Mouse (Mus musculus): ENCODE data around the gene Src. TPM values are rescaled to one million over a fixed set of nuclear protein-coding genes. Genes with fewer than 3 reads are reported as not detected.

The Src gene
- total RNA-seq, 4 experiments from 2014 or later: 1.3 to 2.3 (median 1.7) TPM

Other genes starting within 250 kb of the Src start
- gene Rbl1, start 213.9 kb upstream of the Src start, total RNA-seq (2022): 1 to 10 TPM; 2.1 to 3.3 (median 2.6) TPM
- 100 to 1,000 TPM in 1 of 4 experiments, 10 to 100 TPM in 3; 78.6 to 101 (median 85.8) TPM for gene Rpn2, start 139.4 kb upstream of the Src start, total RNA-seq (2022)
- 1 to 10 TPM in 2 of 4 experiments, under 1 TPM in 2; 0.56 to 2.3 (median 0.97) TPM for gene Mroh8, start 138.9 kb upstream of the Src start, total RNA-seq (2022)
- not detected for gene Ghrh, start 70.9 kb upstream of the Src start, total RNA-seq (2022)
- 10 to 100 TPM; 16.4 to 18.4 (median 17.4) TPM for gene Manbal, start 50.9 kb upstream of the Src start, total RNA-seq (2022)
- 10 to 100 TPM in 1 of 4 experiments, 1 to 10 TPM in 2, under 1 TPM in 1; 0.87 to 26.8 (median 3.5) TPM for gene Nnat, start 141.6 kb downstream of the Src start, total RNA-seq (2022)
- 10 to 100 TPM; 28.7 to 37.0 (median 33.3) TPM for gene Blcap, start 152.8 kb downstream of the Src start, total RNA-seq (2022)

All from gastrocnemius, adult 8-10 months (tissue).